8 mouse cellular contexts compared by ENCODE assay signal in genomic region chr5:32853731-32854507, GRCm38 (mm10). TPM values are rescaled to one million over a fixed set of nuclear protein-coding genes. Genes with fewer than 3 reads are reported as not detected.
DNase-seq lines count a peak whose midpoint lies in the region; ATAC-seq and TF ChIP-seq lines count a peak whose summit lies in the region.

Gene Prr14l, minus strand, starts transcription at chr5:32854256.

- peak; percentile 97 for ATAC-seq in heart, embryonic 15.5 days (replicated peaks; ENCODE audit: insufficient number of reproducible peaks, insufficient read depth, low FRiP score, low read depth)
- ATAC-seq in liver, embryonic 14.5 days (ENCODE audit: insufficient read depth) = peak; percentile 97
- peak; percentile 97 for ATAC-seq in neural tube, embryonic 11.5 days (ENCODE audit: insufficient read depth, low FRiP score, low TSS enrichment)
- ATAC-seq in stomach, postnatal 0 days (ENCODE audit: low FRiP score, low TSS enrichment) = peak; percentile 98

- no peak for TF ChIP-seq CTCF in liver, embryonic 14.5 days (IDR thresholded peaks at IDR 0.05; ENCODE audit: low read depth)
- TF ChIP-seq CTCF in stomach, postnatal 0 days (IDR thresholded peaks at IDR 0.05; ENCODE audit: low read depth) = no peak

- under 1% methylated on average over 51 of the region's 51 CpGs for WGBS in forebrain, embryonic 10.5 days
- under 1% methylated on average over 49 of the region's 51 CpGs for WGBS in heart, embryonic 15.5 days
- under 1% methylated on average over 51 of the region's 51 CpGs for WGBS in liver, embryonic 14.5 days (ENCODE audit: insufficient replicate concordance)
- WGBS in neural tube, embryonic 11.5 days = under 1% methylated on average over 51 of the region's 51 CpGs
- WGBS in stomach, postnatal 0 days = under 1% methylated on average over 49 of the region's 51 CpGs

- no peaks in the 10 kb centered on the region for H3K27me3 ChIP-seq in forebrain, embryonic 10.5 days (ENCODE audit: poor library complexity, severe bottlenecking)
- no peaks in the 10 kb centered on the region for H3K27me3 ChIP-seq in heart, embryonic 15.5 days
- H3K27me3 ChIP-seq in liver, embryonic 14.5 days (ENCODE audit: control insufficient read depth, insufficient read depth, low read length) = no peaks in the 10 kb centered on the region
- H3K27me3 ChIP-seq in neural tube, embryonic 11.5 days (ENCODE audit: control insufficient read depth, insufficient read depth, low read length) = no peaks in the 10 kb centered on the region
- H3K27me3 ChIP-seq in stomach, postnatal 0 days (ENCODE audit: control insufficient read depth, insufficient read depth, low read length) = no peaks in the 10 kb centered on the region

- peak within 1 kb of the TSS; percentile 99 for H3K9ac ChIP-seq in heart, embryonic 15.5 days
- H3K9ac ChIP-seq in liver, embryonic 14.5 days (replicated peaks) = peak within 1 kb of the TSS; percentile 99
- peak within 1 kb of the TSS; percentile 76 for H3K9ac ChIP-seq in neural tube, embryonic 11.5 days (ENCODE audit: low read length)
- peak within 1 kb of the TSS; percentile 97 for H3K9ac ChIP-seq in stomach, postnatal 0 days (ENCODE audit: low read length)

- peaks cover 42% of the 10 kb centered on the region for H3K4me1 ChIP-seq in forebrain, embryonic 10.5 days
- H3K4me1 ChIP-seq in heart, embryonic 15.5 days (replicated peaks) = peaks cover 19% of the 10 kb centered on the region
- H3K4me1 ChIP-seq in liver, embryonic 14.5 days (replicated peaks; ENCODE audit: control insufficient read depth in 2 of 2, insufficient read depth in 2 of 2, low read length in 1 of 2) = peaks cover 24 to 34% of the 10 kb centered on the region in 2 experiments
- H3K4me1 ChIP-seq in neural tube, embryonic 11.5 days (ENCODE audit: control insufficient read depth, insufficient read depth, low read length) = peaks cover 17% of the 10 kb centered on the region
- H3K4me1 ChIP-seq in stomach, postnatal 0 days (replicated peaks; ENCODE audit: control insufficient read depth, insufficient read depth) = 0 out of 2 replicates have a peak, but pooled peaks cover 2% of the 10 kb centered on the region

- TF ChIP-seq EP300 in liver, embryonic 14.5 days (IDR thresholded peaks at IDR 0.05; ENCODE audit: low read depth) = no peak; the same call in none of the 2 replicates
- TF ChIP-seq EP300 in stomach, postnatal 0 days (optimal IDR thresholded peaks at IDR 0.05) = no peak

- H3K4me3 ChIP-seq in forebrain, embryonic 10.5 days = peak within 1 kb of the TSS; percentile 95
- peak within 1 kb of the TSS; percentile 96 for H3K4me3 ChIP-seq in heart, embryonic 15.5 days
- H3K4me3 ChIP-seq in liver, embryonic 14.5 days (ENCODE audit: insufficient read depth in 1 of 2, low read depth in 2 of 2, low read length in 2 of 2) = peak within 1 kb of the TSS; percentile 75 to 98
- peak within 1 kb of the TSS; percentile 60 for H3K4me3 ChIP-seq in neural tube, embryonic 11.5 days (ENCODE audit: low read depth, low read length)
- H3K4me3 ChIP-seq in stomach, postnatal 0 days (ENCODE audit: low read depth, low read length) = peak within 1 kb of the TSS; percentile 90

- 0 out of 2 replicates have a peak, but pooled peaks cover 2% of the 10 kb centered on the region for H3K9me3 ChIP-seq in forebrain, embryonic 10.5 days
- no peaks in the 10 kb centered on the region for H3K9me3 ChIP-seq in heart, embryonic 15.5 days (replicated peaks)
- no peaks in the 10 kb centered on the region for H3K9me3 ChIP-seq in liver, embryonic 14.5 days (ENCODE audit: control insufficient read depth, low read length)
- no peaks in the 10 kb centered on the region for H3K9me3 ChIP-seq in neural tube, embryonic 11.5 days (ENCODE audit: control insufficient read depth, low read length)
- H3K9me3 ChIP-seq in stomach, postnatal 0 days (ENCODE audit: control insufficient read depth, low read length) = no peaks in the 10 kb centered on the region

- peak within 1 kb of the TSS; percentile 77 for H3K4me2 ChIP-seq in heart, embryonic 15.5 days
- H3K4me2 ChIP-seq in liver, embryonic 14.5 days (ENCODE audit: low read depth) = peak within 1 kb of the TSS; percentile 86
- peak within 1 kb of the TSS; percentile 75 for H3K4me2 ChIP-seq in neural tube, embryonic 11.5 days (ENCODE audit: low read depth)
- H3K4me2 ChIP-seq in stomach, postnatal 0 days (replicated peaks; ENCODE audit: low read depth) = peak within 1 kb of the TSS; percentile 85

- peak within 1 kb of the TSS; percentile 95 for H3K27ac ChIP-seq in forebrain, embryonic 10.5 days
- H3K27ac ChIP-seq in heart, embryonic 15.5 days = peak within 1 kb of the TSS; percentile 91
- H3K27ac ChIP-seq in liver, embryonic 14.5 days = peak within 1 kb of the TSS; percentile 78
- H3K27ac ChIP-seq in neural tube, embryonic 11.5 days (ENCODE audit: low read depth, low read length) = peak within 1 kb of the TSS; percentile 6; the same call in 1 of the 2 replicates
- H3K27ac ChIP-seq in stomach, postnatal 0 days (replicated peaks) = peak within 1 kb of the TSS; percentile 92

- peaks cover 28% of the 10 kb centered on the region for H3K36me3 ChIP-seq in forebrain, embryonic 10.5 days (replicated peaks)
- H3K36me3 ChIP-seq in heart, embryonic 15.5 days = peaks cover 4% of the 10 kb centered on the region
- H3K36me3 ChIP-seq in liver, embryonic 14.5 days (replicated peaks; ENCODE audit: control insufficient read depth, insufficient read depth, low read depth) = peaks cover 7% of the 10 kb centered on the region
- H3K36me3 ChIP-seq in neural tube, embryonic 11.5 days (ENCODE audit: control insufficient read depth, insufficient read depth, low read length) = peaks cover 2% of the 10 kb centered on the region; the same call in 1 of the 2 replicates
- no peaks in the 10 kb centered on the region for H3K36me3 ChIP-seq in stomach, postnatal 0 days (ENCODE audit: control insufficient read depth, insufficient read depth, low read length)

- DNase-seq in CD8-positive naive resting alpha-beta T cell, adult 2 months (ENCODE audit: low read depth in 2 of 2, low spot score in 2 of 2) = peak; percentile 98 to 100
- peak; percentile 97 for DNase-seq in c-Kit-positive CD71-negative TER-119-negative erythroid progenitor cells, embryonic 14.5 days (ENCODE audit: low read depth)
- DNase-seq in forebrain, embryonic 10.5 days (ENCODE audit: extremely low spot score, low spot score) = peak; percentile 98
- peak; percentile 98 to 100 for DNase-seq in kidney, postnatal 25 days
- peak; percentile 87 to 92 (median 88) for DNase-seq in liver, embryonic 14.5 days (ENCODE audit: low read depth in 3 of 3, low spot score in 3 of 3)
- peak; percentile 98 for DNase-seq in neural tube, embryonic 11.5 days (ENCODE audit: low spot score)
- peak; percentile 99 for DNase-seq in stomach, postnatal 0 days (ENCODE audit: low spot score)

RNA-seq across cellular contexts. Expression of gene Prr14l, which starts in this region (rescaled TPM):
- 17.2 and 20.3 TPM in 2 replicates for polyA plus RNA-seq in forebrain, embryonic 10.5 days (2016; fragmentation: Nextera tagmentation; extraction: Ambion mirVana)
- 8.8 and 9.1 TPM in 2 replicates for polyA plus RNA-seq in heart, embryonic 15.5 days (2015; fragmentation: Nextera tagmentation; extraction: Ambion mirVana)
- polyA plus RNA-seq in liver, embryonic 14.5 days (2012; rRNA removed) = 3.7 and 4.2 TPM in 2 replicates
- polyA plus RNA-seq in liver, embryonic 14.5 days (2014; fragmentation: Nextera tagmentation; extraction: Ambion mirVana) = 6.5 and 8.7 TPM in 2 replicates
- 12.1 and 12.4 TPM in 2 replicates for polyA plus RNA-seq in neural tube, embryonic 11.5 days (2014; fragmentation: Nextera tagmentation; extraction: Ambion mirVana)
- 5.6 and 8.8 TPM in 2 replicates for polyA plus RNA-seq in stomach, postnatal 0 days (2015; fragmentation: Nextera tagmentation; extraction: Ambion mirVana)

Comparison
In these comparisons a context has a peak if more than half of its experiments do, and no peak if none do; other contexts are left out.
1. Peak in every context shown above with its lines: DNase-seq, ATAC-seq, H3K4me3 ChIP-seq and H3K27ac ChIP-seq.
2. H3K27ac ChIP-seq: peak in every context shown above with its lines; median percentile 95 in forebrain, embryonic 10.5 days; 92 in stomach, postnatal 0 days; 91 in heart, embryonic 15.5 days; 78 in liver, embryonic 14.5 days; 6 in neural tube, embryonic 11.5 days.